Mouse (Mus musculus) megakaryocyte-erythroid progenitor cell, adult 5-6 weeks (primary cell): ENCODE results near the gene Tnpo1. TPM values are rescaled to one million over a fixed set of nuclear protein-coding genes. Genes with fewer than 3 reads are reported as not detected.

Source experiments
- ATAC-seq: replicated peaks from 2 replicates; pipeline ENCODE4 v1.8.0; 2016; ENCODE audit warnings: mild to moderate bottlenecking, inconsistent platforms; ENCODE audit not compliant: severe bottlenecking, poor library complexity, low FRiP score, low TSS enrichment
- total RNA-seq, 2 experiments: library from RNA; stranded (forward) in 1 of 2; stranded (reverse) in 1 of 2; fragments of 200-1000, 215-1000 nt in 1 of 2; fragments of >200 nt in 1 of 2; fragmentation: Nextera tagmentation in 1 of 2; gene quantifications; 2 replicates each; pipeline ENCODE4 v1.2.3; 2014 to 2017

Gene Tnpo1
- total RNA-seq, 2 experiments from 2014 or later, result 87.0 to 119 TPM

DNA sequence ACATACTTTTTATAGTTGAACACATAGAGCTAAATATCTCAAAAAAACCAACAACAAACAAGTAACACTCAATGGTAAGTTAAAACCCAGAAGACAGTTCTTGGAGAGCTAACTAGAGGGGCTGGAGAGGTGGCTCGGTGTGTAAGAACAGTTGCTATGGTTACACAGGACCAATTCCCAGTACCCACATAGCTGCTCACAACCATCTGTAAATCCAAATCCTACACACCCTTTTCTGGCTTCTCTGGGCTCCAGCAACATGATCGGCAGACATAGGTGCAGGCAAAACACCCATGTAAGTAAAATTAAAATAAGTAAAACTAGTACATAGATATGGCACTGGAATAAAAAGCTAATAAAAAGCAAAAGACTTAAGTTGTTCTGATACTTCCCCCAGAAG, 31.3 kb downstream of the Tnpo1 start:
- ATAC-seq, result no peak

DNA sequence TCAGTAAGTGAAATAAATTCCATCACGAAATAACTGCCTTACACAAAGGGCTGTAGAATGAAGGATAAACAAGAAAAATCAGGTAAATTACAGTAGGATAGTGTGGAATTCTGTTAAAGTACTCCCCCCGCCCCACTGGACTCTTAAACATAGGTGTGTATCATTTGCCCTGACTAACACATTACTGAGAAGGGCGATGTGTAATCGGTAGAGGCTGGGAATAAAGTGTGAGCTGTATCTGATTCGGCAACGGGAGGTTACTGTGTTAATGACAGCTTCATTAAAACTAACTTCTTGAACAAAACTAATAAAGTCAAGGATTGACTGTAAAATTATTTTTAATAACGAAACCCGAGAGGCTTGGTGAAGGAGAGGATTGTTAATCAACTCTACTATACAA, 34.7 kb downstream of the Tnpo1 start:
- no peak for ATAC-seq

- ATAC-seq, result peak; percentile 79
These were observed 35.3 kb downstream of the Tnpo1 start for GRCm38 (mm10) chr13:98890871-98891219.

GRCm38 (mm10) chr13:98890137-98890870, 35.9 kb downstream of the Tnpo1 start:
- ATAC-seq, result peak; percentile 74

DNA sequence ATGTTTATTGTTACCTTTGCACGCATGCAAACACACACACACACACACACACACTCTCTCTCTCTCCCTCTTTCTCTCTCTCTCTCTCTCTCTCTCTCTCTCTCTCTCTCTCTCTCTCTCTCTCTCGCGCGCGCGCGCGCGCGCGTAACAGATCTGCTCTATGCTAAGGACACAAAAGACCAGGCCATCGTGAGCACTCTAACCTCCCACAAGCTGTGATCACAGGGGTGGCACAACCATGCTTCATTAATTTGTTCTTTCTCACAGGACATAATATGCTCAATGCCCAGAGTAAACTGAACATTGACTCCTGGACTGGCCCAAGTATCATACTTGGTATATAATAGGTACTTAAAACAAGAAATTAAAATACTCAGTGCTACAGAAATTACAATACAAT, 37.0 kb downstream of the Tnpo1 start:
- ATAC-seq, result no peak

DNA sequence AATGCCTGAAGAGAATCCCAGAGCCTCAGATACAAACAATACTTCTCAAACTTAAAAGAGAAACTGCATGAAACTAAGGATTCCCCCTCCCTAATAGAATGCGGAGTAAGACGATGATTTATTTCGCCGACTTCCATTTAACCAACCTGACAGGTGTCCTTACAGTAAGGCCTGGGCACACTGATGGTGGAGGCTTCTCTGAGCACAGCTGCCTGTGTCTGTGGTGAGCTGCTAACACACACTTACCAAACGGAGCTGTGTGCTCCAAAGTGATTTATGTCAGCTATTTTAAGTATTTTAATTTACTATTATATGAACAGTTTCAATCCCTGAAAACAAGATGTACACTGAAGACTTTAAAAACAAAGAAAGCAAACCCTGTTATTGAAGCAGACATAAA, 42.4 kb downstream of the Tnpo1 start:
- no peak for ATAC-seq

GRCm38 (mm10) chr13:98881991-98882390, 44.2 kb downstream of the Tnpo1 start:
- ATAC-seq, result no peak

DNA sequence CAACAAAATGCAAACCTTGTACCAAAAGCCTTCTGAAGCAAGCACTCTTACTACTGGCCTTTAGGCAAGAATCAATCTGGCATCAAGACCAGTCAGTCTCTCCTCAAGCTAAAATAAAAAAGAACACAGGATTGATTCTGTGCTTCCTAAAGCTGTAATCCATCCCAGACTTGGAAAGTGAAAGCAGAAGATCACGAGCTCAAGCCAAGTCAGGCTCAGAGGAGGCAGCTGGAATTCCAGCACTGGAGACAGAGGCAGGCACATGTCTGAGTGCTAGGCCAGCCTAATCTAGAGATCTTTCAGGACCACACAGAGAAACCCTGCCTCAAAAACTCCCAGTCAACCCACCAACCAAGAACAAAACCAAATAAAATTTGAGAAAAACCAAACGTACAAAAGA, 45.8 kb downstream of the Tnpo1 start:
- no peak for ATAC-seq

DNA sequence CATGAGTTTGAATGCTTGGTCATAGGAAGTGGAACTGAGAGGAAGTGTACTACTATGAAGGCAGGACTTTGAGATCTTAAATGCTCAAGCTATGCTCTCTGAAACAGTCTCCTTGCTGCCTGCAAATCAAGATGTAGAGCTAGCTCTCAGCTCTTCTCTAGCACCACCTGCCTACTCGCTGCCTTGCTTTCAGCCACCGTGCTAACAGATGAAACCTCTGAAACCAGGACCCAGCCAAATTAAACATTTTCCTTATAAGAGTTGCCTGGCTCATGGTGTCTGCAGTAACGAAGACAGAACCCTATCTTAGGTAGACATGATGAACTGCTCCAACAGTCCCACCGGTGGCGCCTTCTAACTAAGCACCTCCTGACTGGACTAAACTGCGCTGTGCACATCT, 46.8 kb downstream of the Tnpo1 start:
- ATAC-seq, result no peak

GRCm38 (mm10) chr13:98877165-98877564, 49.0 kb downstream of the Tnpo1 start:
- no peak for ATAC-seq

DNA sequence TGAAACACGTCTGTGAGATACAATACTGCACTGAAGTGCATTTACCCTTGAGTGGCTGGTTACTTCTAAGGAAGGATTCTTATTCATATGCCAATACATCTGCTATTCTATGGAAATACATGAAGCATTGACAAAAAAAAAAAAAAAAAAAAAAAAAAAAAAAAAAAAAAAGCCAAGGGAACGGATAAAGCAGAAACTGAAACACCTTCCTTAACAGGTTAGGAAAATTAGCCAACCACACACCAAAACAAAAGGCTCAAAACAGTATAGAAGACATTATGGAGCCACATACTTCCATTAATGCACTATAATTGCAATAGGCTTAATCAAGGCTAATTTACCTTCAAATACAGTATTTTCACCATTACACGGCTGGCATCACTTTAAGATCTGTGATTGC, 51.5 kb downstream of the Tnpo1 start:
- no peak for ATAC-seq

- no peak for ATAC-seq
These were observed 53.8 kb downstream of the Tnpo1 start for GRCm38 (mm10) chr13:98872273-98872847.

GRCm38 (mm10) chr13:98871263-98871662, 54.9 kb downstream of the Tnpo1 start:
- ATAC-seq, result peak; percentile 82

DNA sequence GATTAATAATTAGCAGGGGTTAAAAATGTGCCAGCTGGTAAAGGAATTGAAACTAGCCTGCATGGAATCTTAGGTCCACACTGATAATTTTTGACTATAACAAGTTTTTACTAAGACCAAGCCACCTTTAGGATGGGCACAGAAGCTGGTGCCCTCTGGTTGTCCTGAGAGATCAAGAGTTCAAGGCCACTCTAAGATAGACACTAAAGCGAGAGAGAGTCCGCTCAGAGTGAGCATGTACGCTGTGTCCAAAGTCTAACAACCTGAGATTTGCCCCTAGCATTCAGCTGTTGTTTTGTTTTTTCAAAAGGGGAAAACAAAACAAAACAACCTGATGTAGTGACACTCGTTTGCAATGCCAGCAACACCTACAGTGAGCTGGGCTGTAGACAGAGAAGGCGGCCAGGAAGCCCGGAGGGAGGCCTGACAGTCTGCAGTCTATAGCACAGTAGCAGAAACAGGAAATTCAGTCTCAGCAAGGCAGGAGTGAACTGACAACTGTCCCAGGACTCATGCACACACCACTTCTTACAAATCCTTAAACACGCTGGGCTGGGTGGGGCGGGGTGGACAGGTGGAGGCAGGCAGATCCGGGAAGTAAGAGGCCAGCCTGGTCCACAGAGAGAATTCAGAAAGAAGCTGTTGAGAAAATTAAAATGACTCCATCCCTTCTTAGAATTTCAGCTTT, 57.8 kb downstream of the Tnpo1 start:
- ATAC-seq, result no peak

GRCm38 (mm10) chr13:98867810-98868209, 58.4 kb downstream of the Tnpo1 start:
- peak; percentile 91 for ATAC-seq

GRCm38 (mm10) chr13:98855291-98855690, 70.9 kb downstream of the Tnpo1 start:
- ATAC-seq, result no peak

DNA sequence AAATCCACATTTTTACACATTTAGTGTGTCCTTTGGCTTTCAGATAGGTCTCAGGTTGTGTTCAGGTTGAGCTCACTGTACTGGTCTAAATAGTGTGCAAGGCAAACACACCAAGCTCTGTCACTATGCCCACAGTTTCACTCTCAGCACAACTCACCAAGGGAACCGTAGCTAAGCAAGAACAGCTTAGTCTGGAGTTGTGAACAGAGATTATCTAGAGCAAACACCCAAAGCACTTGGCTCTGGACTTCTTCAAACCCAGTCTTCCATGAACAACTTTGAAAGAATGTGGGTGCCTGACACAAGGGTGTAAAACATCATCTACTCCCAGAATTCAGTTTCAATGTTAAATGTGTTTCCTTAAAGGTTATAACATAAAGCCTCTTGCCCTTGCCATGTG, 80.4 kb downstream of the Tnpo1 start:
- no peak for ATAC-seq

- peak; percentile 57; the same call in 1 of the 2 replicates for ATAC-seq
These were observed 89.6 kb downstream of the Tnpo1 start for GRCm38 (mm10) chr13:98836423-98837088.

DNA sequence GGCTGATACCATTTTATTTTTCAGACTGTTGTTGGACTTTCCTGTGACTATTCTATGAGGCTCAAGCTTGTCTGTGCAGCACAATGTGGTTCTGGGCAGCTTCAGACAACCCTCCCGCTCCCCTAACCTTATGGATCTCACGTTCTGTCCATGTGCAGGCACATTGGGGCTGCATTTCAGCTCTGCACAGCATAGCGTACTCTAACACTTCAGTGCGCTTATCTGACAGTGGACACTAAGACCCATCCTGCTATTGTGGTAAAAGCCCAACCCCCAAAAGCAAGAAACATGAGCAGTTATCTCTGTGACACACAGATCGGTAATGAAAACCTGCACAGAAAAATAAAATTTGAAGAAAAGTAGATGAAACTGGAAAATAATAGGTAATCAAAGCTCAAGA, 90.4 kb downstream of the Tnpo1 start:
- peak; percentile 89 for ATAC-seq

DNA sequence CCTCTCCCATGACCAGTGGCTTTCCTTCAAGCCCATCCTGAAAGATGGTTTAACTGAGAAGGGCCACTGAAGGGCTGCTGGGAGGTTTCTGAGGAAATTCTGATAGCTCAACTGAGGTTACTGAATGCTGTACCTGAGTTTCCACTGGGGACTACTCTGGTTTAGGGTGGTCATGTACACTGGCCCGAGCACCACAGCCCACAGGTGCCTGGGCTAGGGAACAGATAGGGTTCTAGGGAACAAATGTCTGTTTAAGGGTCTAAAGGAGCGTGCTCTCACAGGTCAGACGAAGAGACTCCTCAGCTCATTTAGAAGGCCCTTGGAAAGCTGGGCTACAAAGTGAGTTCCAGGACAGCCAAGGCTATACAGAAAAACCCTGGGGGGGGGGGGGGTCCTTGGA, 91.5 kb downstream of the Tnpo1 start:
- no peak for ATAC-seq
